Mouse (Mus musculus) MEL (cell line): Measurements from ENCODE around the gene Igsf9b. TPM values are rescaled to one million over a fixed set of nuclear protein-coding genes. Genes with fewer than 3 reads are reported as not detected.

Experiments used
- DNase-seq: peaks from one replicate; pipeline ENCODE4 v3.0.0; 2011; ENCODE audit warnings: low read depth, low spot score
- H3K27ac ChIP-seq: 2 replicates; pipeline ENCODE4 v1.5.1; 2012; ENCODE audit warnings: low read depth, mild to moderate bottlenecking, control low read depth, low read length, moderate library complexity; ENCODE audit not compliant: control insufficient read depth
- H3K27me3 ChIP-seq, 2 experiments: fragments of 150-350 bp in 1 of 2; sonication (generic) in 1 of 2; 2 replicates each; pipeline ENCODE4 v1.6.1; 2012; ENCODE audit warnings: low read length in 2 of 2, mild to moderate bottlenecking in 2 of 2, improper control_type of control experiment in 1 of 2, moderate library complexity in 1 of 2; ENCODE audit not compliant: insufficient read depth in 2 of 2, control insufficient read depth in 1 of 2
- H3K36me3 ChIP-seq, 2 experiments: 2 replicates each; pipeline ENCODE4 v1.6.1; 2012 to 2014; ENCODE audit warnings: low read length in 2 of 2, improper control_type of control experiment in 1 of 2, inconsistent platforms in 1 of 2, mild to moderate bottlenecking in 1 of 2; ENCODE audit not compliant: insufficient read depth in 2 of 2, control insufficient read depth in 1 of 2
- H3K4me1 ChIP-seq, 2 experiments: fragments of 150-350 bp in 1 of 2; sonication (generic) in 1 of 2; 2 replicates each; pipeline ENCODE4 v1.6.1; 2012; ENCODE audit warnings: low read length in 2 of 2, improper control_type of control experiment in 1 of 2, mild to moderate bottlenecking in 1 of 2; ENCODE audit not compliant: insufficient read depth in 2 of 2, control insufficient read depth in 1 of 2
- H3K4me3 ChIP-seq, 2 experiments: fragments of 150-350 bp in 1 of 2; sonication (generic) in 1 of 2; 2 replicates each; pipeline ENCODE4 v1.5.1; 2012; ENCODE audit warnings: low read depth in 2 of 2, low read length in 2 of 2, mild to moderate bottlenecking in 2 of 2, moderate library complexity in 2 of 2, control low read depth in 1 of 2, improper control_type of control experiment in 1 of 2; ENCODE audit not compliant: control insufficient read depth in 1 of 2, insufficient read depth in 1 of 2
- H3K79me2 ChIP-seq: 2 replicates; pipeline ENCODE4 v1.6.1; 2012; ENCODE audit warnings: mild to moderate bottlenecking, low read length, moderate library complexity; ENCODE audit not compliant: control insufficient read depth, poor library complexity, insufficient read depth
- H3K9ac ChIP-seq: 2 replicates; pipeline ENCODE4 v1.6.1; 2012; ENCODE audit warnings: low read depth, mild to moderate bottlenecking, control low read depth, low read length, moderate library complexity; ENCODE audit not compliant: control insufficient read depth, poor library complexity, severe bottlenecking
- H3K9me3 ChIP-seq: fragments of 150-350 bp; sonication (generic); replicated peaks from 2 replicates; pipeline ENCODE4 v1.6.1; 2012; ENCODE audit warnings: mild to moderate bottlenecking, low read length, improper control_type of control experiment, moderate library complexity; ENCODE audit not compliant: insufficient read depth
- CTCF ChIP-seq, 3 experiments: IDR thresholded peaks in 2 of 3; conservative IDR thresholded peaks in 1 of 3; 2 replicates each; pipeline ENCODE4 v1.5.1; 2011 to 2012; ENCODE audit warnings: low read length in 3 of 3, low read depth in 2 of 3, mild to moderate bottlenecking in 2 of 3, improper control_type of control experiment in 1 of 3, inconsistent platforms in 1 of 3, mixed read lengths in 1 of 3, moderate library complexity in 1 of 3; ENCODE audit not compliant: control insufficient read depth in 1 of 3, insufficient read depth in 1 of 3, poor library complexity in 1 of 3, severe bottlenecking in 1 of 3
- ELF1 ChIP-seq: IDR thresholded peaks from 2 replicates; pipeline ENCODE4 v1.6.1; 2014; ENCODE audit warnings: low read depth, mild to moderate bottlenecking, inconsistent platforms, low read length, improper control_type of control experiment, moderate library complexity
- ETS1 ChIP-seq: IDR thresholded peaks from 2 replicates; pipeline ENCODE4 v1.6.1; 2012; ENCODE audit warnings: low read depth, mild to moderate bottlenecking, inconsistent platforms, low read length, improper control_type of control experiment, moderate library complexity
- GABPA ChIP-seq: IDR thresholded peaks from 2 replicates; pipeline ENCODE4 v1.6.1; 2012; ENCODE audit warnings: low read depth, mild to moderate bottlenecking, inconsistent platforms, low read length, improper control_type of control experiment, moderate library complexity
- GATA1 ChIP-seq: IDR thresholded peaks from 2 replicates; pipeline ENCODE4 v1.6.1; 2011; ENCODE audit warnings: low read depth, low read length, improper control_type of control experiment
- MAX ChIP-seq: IDR thresholded peaks from 2 replicates; pipeline ENCODE4 v1.6.1; 2011; ENCODE audit warnings: low read length, improper control_type of control experiment
- MAZ ChIP-seq: IDR thresholded peaks from 2 replicates; pipeline ENCODE4 v1.6.1; 2012; ENCODE audit warnings: low read depth, mild to moderate bottlenecking, inconsistent platforms, low read length, improper control_type of control experiment
- MEF2A ChIP-seq: IDR thresholded peaks from 2 replicates; pipeline ENCODE4 v1.6.1; 2014; ENCODE audit warnings: low read depth, mild to moderate bottlenecking, inconsistent platforms, low read length, improper control_type of control experiment; ENCODE audit not compliant: poor library complexity, insufficient replicate concordance, severe bottlenecking; ENCODE audit errors: extremely low read depth
- MXI1 ChIP-seq: IDR thresholded peaks from 2 replicates; pipeline ENCODE4 v1.6.1; 2011; ENCODE audit warnings: mild to moderate bottlenecking, low read depth, low read length, improper control_type of control experiment
- NELFE ChIP-seq: IDR thresholded peaks from 2 replicates; pipeline ENCODE4 v1.6.1; 2011; ENCODE audit warnings: low read depth, low read length, improper control_type of control experiment
- NRF1 ChIP-seq: IDR thresholded peaks from 2 replicates; pipeline ENCODE4 v1.6.1; 2014; ENCODE audit warnings: low read depth, mild to moderate bottlenecking, inconsistent platforms, low read length, improper control_type of control experiment, moderate library complexity; ENCODE audit not compliant: poor library complexity, insufficient read depth, severe bottlenecking
- POLR2AphosphoS2 ChIP-seq: IDR thresholded peaks from 2 replicates; pipeline ENCODE4 v1.6.1; 2011; ENCODE audit warnings: low read length, improper control_type of control experiment
- POLR2AphosphoS5 ChIP-seq: IDR thresholded peaks from 2 replicates; pipeline ENCODE4 v1.6.1; 2012; ENCODE audit warnings: low read depth, borderline replicate concordance, mild to moderate bottlenecking, inconsistent platforms, low read length, moderate library complexity, mixed read lengths
- RAD21 ChIP-seq: IDR thresholded peaks from 2 replicates; pipeline ENCODE4 v1.6.1; 2011; ENCODE audit warnings: mild to moderate bottlenecking, low read depth, low read length, improper control_type of control experiment
- TAL1 ChIP-seq: IDR thresholded peaks from 2 replicates; pipeline ENCODE4 v1.6.1; 2012; ENCODE audit warnings: mild to moderate bottlenecking, inconsistent platforms, low read length, moderate library complexity, mixed read lengths
- UBTF ChIP-seq: IDR thresholded peaks from 2 replicates; pipeline ENCODE4 v1.6.1; 2012; ENCODE audit warnings: low read depth, mild to moderate bottlenecking, inconsistent platforms, low read length, improper control_type of control experiment, moderate library complexity, borderline replicate concordance; ENCODE audit not compliant: insufficient read depth
- USF1 ChIP-seq: IDR thresholded peaks from 2 replicates; pipeline ENCODE4 v1.6.1; 2014; ENCODE audit warnings: low read depth, mild to moderate bottlenecking, inconsistent platforms, low read length, improper control_type of control experiment, moderate library complexity
- ZC3H11A ChIP-seq: IDR thresholded peaks from 2 replicates; pipeline ENCODE4 v1.6.1; 2012; ENCODE audit warnings: low read depth, mild to moderate bottlenecking, inconsistent platforms, low read length, improper control_type of control experiment
- polyA plus RNA-seq, 2 experiments: library from polyadenylated mRNA; stranded (reverse) in 1 of 2; unstranded in 1 of 2; fragments of >175 nt in 1 of 2; fragments of >200 nt in 1 of 2; gene quantifications; 2 replicates each; pipeline versions ENCODE4 v1.2.1 to v1.2.4; 2012; ENCODE audit warnings: low replicate concordance in 2 of 2, low read depth in 1 of 2; ENCODE audit not compliant: insufficient read length in 2 of 2, insufficient read depth in 1 of 2, missing spikeins in 1 of 2
- total RNA-seq: library from RNA; depleted of rRNA; stranded (reverse); fragments of 300-350 nt; gene quantifications from 2 replicates; pipeline ENCODE4 v1.2.3, GENCODE M21; 2012

Igsf9b gene
- total and polyA plus RNA-seq, 3 experiments, result not detected

DNA sequence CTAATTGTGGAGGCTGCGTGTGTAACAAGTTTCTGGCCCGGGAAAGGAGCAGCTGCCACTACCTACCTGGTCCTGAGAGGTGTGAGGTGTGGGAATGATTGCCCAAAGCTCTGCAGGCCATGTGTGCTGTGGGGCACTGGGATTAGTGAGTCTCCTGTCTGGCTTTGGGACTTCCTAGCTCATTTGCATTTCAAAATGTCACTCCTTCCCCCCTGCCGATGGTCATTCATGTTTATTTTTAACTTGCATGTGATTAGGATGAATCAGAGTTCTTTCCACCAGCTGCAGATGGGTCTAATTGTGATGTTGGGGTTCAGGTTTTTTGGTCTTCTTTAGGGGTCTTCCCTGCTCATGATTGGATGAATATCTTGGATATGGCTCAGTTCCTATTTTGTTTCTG is 34.0 kb upstream of the Igsf9b start:
- H3K79me2 ChIP-seq, result no peaks in the 10 kb centered on the region
- H3K4me1 ChIP-seq, result no peaks in the 10 kb centered on the region
- H3K27ac ChIP-seq, result no peak overlapping the region
- H3K36me3 ChIP-seq, result no peaks in the 10 kb centered on the region
- TF ChIP-seq UBTF, result no peak
- TF ChIP-seq ELF1, result no peak
- TF ChIP-seq MAZ, result no peak
- no peak for TF ChIP-seq USF1
- no peak for TF ChIP-seq ZC3H11A
- no peak for TF ChIP-seq RAD21
- TF ChIP-seq MEF2A, result no peak
- TF ChIP-seq POLR2AphosphoS2, result no peak
- TF ChIP-seq MAX, result no peak
- TF ChIP-seq GABPA, result no peak
- no peak for TF ChIP-seq ETS1
- TF ChIP-seq POLR2AphosphoS5, result no peak
- no peak for TF ChIP-seq TAL1
- no peak for TF ChIP-seq MXI1
- no peak for TF ChIP-seq NRF1
- no peak for TF ChIP-seq NELFE
- TF ChIP-seq GATA1, result no peak
- no peak for TF ChIP-seq CTCF (IDR thresholded peaks at IDR 0.05 in 2 of 3, conservative IDR thresholded peaks at IDR 0.05 in 1 of 3; ENCODE audit: control insufficient read depth in 1 of 3, insufficient read depth in 1 of 3, low read depth in 2 of 3, low read length in 3 of 3, poor library complexity in 1 of 3, severe bottlenecking in 1 of 3)
- TF ChIP-seq, all 39 proteins: peak for 0
- H3K27me3 ChIP-seq, result no peaks in the 10 kb centered on the region
- no peak for DNase-seq
- no peak overlapping the region for H3K9ac ChIP-seq
- H3K4me3 ChIP-seq, result no peak overlapping the region
- H3K9me3 ChIP-seq, result no peaks in the 10 kb centered on the region

DNA sequence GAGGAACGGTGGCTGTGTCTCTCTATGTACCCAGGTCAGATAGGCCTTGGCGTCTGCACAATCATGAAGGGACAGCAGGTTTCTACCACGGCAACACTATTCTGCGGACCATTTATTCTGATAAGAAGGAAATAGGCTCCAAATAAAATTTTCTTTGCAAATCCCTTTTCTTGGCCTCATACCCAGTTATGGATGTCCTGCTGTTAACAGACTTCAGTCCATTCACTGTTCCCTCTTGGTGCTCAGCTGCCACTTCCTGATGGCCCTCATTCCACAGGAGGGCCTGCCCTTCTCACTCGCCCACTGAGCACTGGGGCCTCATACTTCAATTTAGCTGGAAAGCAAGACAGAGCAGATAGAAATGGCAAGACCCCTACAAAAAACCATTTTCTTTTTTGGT is 31.1 kb upstream of the Igsf9b start:
- no peak for DNase-seq
- Histone ChIP-seq H3K27me3 (no peaks in the 10 kb centered on the region), H3K4me3 (no peak overlapping the region), H3K9ac (no peak overlapping the region), H3K79me2 (no peaks in the 10 kb centered on the region)
- TF ChIP-seq CTCF (IDR thresholded peaks at IDR 0.05 in 2 of 3, conservative IDR thresholded peaks at IDR 0.05 in 1 of 3; ENCODE audit: control insufficient read depth in 1 of 3, insufficient read depth in 1 of 3, low read depth in 2 of 3, low read length in 3 of 3, poor library complexity in 1 of 3, severe bottlenecking in 1 of 3), result no peak
- TF ChIP-seq, all 39 proteins: peak for 0
- H3K4me1 ChIP-seq, result no peaks in the 10 kb centered on the region
- no peaks in the 10 kb centered on the region for H3K9me3 ChIP-seq
- no peak overlapping the region for H3K27ac ChIP-seq
- no peaks in the 10 kb centered on the region for H3K36me3 ChIP-seq
